Mouse (Mus musculus) spleen, adult 2 months (tissue): ENCODE results near the gene Wdhd1.

Experiments used
- CTCF ChIP-seq: fragments of 200-500 bp; IDR thresholded peaks from 2 replicates; pipeline ENCODE4 v1.5.1; 2011; ENCODE audit warnings: mild to moderate bottlenecking, inconsistent platforms; ENCODE audit not compliant: insufficient read depth, insufficient read length, insufficient replicate concordance; ENCODE audit errors: extremely low read depth
- POLR2A ChIP-seq: fragments of 200-500 bp; IDR thresholded peaks from 2 replicates; pipeline ENCODE4 v1.6.1; 2011; ENCODE audit warnings: low read depth, low read length, inconsistent platforms

- TF ChIP-seq CTCF: no peak
- TF ChIP-seq POLR2A: no peak
These were observed 15.1 kb upstream of the Wdhd1 start for GRCm38 (mm10) chr14:47291772-47292171.
